Mouse (Mus musculus): ENCODE results near the gene Wfdc3. TPM values are rescaled to one million over a fixed set of nuclear protein-coding genes. Genes with fewer than 3 reads are reported as not detected.

The Wfdc3 gene
- polyA plus RNA-seq (2014; fragmentation: Nextera tagmentation; extraction: Ambion mirVana): 0.38 and 0.46 TPM in 2 replicates

GRCm38 (mm10) chr2:164745843-164746479, at the start of gene Wfdc3, which contains the start of gene Dnttip1:
TSS of gene Wfdc3 (minus strand) at chr2:164745931.
TSS of gene Dnttip1 (plus strand) at chr2:164745983.
- ATAC-seq (replicated peaks; ENCODE audit: insufficient number of reproducible peaks, low FRiP score, low TSS enrichment, low read depth) (peak; percentile 88), DNase-seq (ENCODE audit: low spot score) (peak; percentile 94)
- WGBS: under 1% methylated on average over 46 of the region's 70 CpGs
- Histone ChIP-seq H3K4me2 (ENCODE audit: low read depth, low read length) (peak within 1 kb of the TSS; percentile 69), H3K9ac (replicated peaks; ENCODE audit: low read length) (peak within 1 kb of the TSS; percentile 84), H3K36me3 (replicated peaks; ENCODE audit: control insufficient read depth, insufficient read depth, low read depth, low read length) (no peaks in the 10 kb centered on the region; the same call in 1 of the 2 replicates), H3K27ac (replicated peaks; ENCODE audit: low read depth, low read length) (no peak within 1 kb of the TSS), H3K27me3 (ENCODE audit: control insufficient read depth, insufficient read depth, low read length) (no peaks in the 10 kb centered on the region), H3K9me3 (replicated peaks; ENCODE audit: control insufficient read depth, low read length) (no peaks in the 10 kb centered on the region), H3K4me1 (ENCODE audit: control insufficient read depth, insufficient read depth, low read length) (no peaks in the 10 kb centered on the region), H3K4me3 (ENCODE audit: low read depth, low read length) (peak within 1 kb of the TSS; percentile 85)

DNA sequence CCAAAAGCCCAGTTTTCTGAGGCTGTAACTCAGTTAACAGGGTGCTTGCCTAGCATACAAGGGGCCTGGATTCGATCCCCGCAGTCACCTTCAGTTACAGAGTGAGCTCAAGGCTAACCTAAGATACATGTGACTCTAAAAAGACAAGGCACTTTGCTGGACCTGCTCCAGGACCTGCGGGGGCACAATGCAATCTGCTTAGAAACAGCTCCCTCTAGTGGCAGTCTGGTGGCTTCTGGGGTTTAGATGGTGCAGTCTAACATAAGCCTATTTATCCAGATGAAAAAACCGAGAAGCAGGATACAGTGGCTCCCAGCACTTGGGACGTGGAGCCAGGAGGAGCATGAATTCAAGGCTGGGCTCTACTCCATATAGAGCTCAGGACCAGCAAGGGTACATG, 48.6 kb upstream of the Wfdc3 start:
- peak; percentile 41; the same call in 1 of the 2 replicates for ATAC-seq (replicated peaks; ENCODE audit: insufficient number of reproducible peaks, low FRiP score, low TSS enrichment, low read depth)
- no peak overlapping the region for H3K9ac ChIP-seq (replicated peaks; ENCODE audit: low read length)

DNA sequence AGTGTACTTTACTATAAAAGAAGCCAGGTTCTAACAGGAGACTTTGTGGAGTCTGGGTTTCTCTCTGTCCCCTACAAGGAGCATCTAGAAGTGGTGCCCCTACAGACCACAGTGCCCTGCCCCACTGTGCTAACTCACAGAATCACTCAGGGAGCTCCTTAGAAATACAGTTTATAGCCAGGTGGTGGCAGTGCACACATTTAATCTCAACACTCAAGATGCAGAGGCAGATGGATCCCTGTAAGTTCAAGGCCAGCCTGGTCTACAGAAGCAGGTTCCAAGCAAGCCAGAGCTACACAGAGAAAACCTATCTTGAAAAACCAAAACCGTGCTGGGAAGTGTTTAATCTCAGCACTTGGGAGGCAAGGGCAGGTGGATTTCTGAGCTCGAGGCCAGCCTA, 48.0 kb upstream of the Wfdc3 start:
- Histone ChIP-seq H3K36me3 (replicated peaks; ENCODE audit: control insufficient read depth, insufficient read depth, low read depth, low read length) (peaks cover 4% of the 10 kb centered on the region), H3K4me1 (ENCODE audit: control insufficient read depth, insufficient read depth, low read length) (no peaks in the 10 kb centered on the region), H3K4me3 (ENCODE audit: low read depth, low read length) (no peak overlapping the region), H3K9me3 (replicated peaks; ENCODE audit: control insufficient read depth, low read length) (no peaks in the 10 kb centered on the region), H3K27ac (replicated peaks; ENCODE audit: low read depth, low read length) (no peak overlapping the region), H3K4me2 (ENCODE audit: low read depth, low read length) (no peak overlapping the region), H3K9ac (replicated peaks; ENCODE audit: low read length) (no peak overlapping the region), H3K27me3 (ENCODE audit: control insufficient read depth, insufficient read depth, low read length) (no peaks in the 10 kb centered on the region)
- WGBS: 96% methylated on average over 2 of the region's 2 CpGs
- peak; percentile 26 for DNase-seq (ENCODE audit: low spot score)
- ATAC-seq (replicated peaks; ENCODE audit: insufficient number of reproducible peaks, low FRiP score, low TSS enrichment, low read depth): no peak

More for the DNA sequence above, 48.6 kb upstream of the Wfdc3 start:
- Histone ChIP-seq H3K4me1 (ENCODE audit: control insufficient read depth, insufficient read depth, low read length) (no peaks in the 10 kb centered on the region), H3K4me3 (ENCODE audit: low read depth, low read length) (no peak overlapping the region), H3K27me3 (ENCODE audit: control insufficient read depth, insufficient read depth, low read length) (no peaks in the 10 kb centered on the region), H3K27ac (replicated peaks; ENCODE audit: low read depth, low read length) (no peak overlapping the region), H3K36me3 (replicated peaks; ENCODE audit: control insufficient read depth, insufficient read depth, low read depth, low read length) (peaks cover 4% of the 10 kb centered on the region), H3K4me2 (ENCODE audit: low read depth, low read length) (no peak overlapping the region), H3K9me3 (replicated peaks; ENCODE audit: control insufficient read depth, low read length) (no peaks in the 10 kb centered on the region)
- DNase-seq (ENCODE audit: low spot score): peak; percentile 93
- WGBS: 30% methylated on average over 5 of the region's 5 CpGs

DNA sequence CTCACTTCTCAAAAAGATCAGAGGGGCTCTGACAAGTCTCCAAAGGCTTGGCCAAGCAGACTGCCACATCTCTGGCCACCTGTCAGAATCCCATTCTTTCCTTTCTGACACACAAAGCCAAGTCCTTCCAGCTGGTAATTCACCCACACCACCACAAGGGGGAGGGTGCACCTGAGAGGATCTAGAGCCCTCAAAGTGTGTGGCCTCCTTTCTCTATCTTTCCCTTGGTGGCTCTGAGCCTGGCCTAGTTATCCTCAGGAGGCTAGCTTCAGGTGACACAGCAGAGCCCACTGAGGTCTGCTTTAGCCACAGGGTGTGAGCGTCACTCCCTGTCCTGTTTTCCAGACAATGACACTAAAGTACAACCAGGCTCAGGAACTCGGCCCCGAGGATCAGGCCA, 47.5 kb upstream of the Wfdc3 start:
- peak; percentile 74 for DNase-seq (ENCODE audit: low spot score)
- ATAC-seq (replicated peaks; ENCODE audit: insufficient number of reproducible peaks, low FRiP score, low TSS enrichment, low read depth): no peak
- H3K9me3 ChIP-seq (replicated peaks; ENCODE audit: control insufficient read depth, low read length): no peaks in the 10 kb centered on the region
- H3K9ac ChIP-seq (replicated peaks; ENCODE audit: low read length): no peak overlapping the region
- no peak overlapping the region for H3K4me3 ChIP-seq (ENCODE audit: low read depth, low read length)
- 80% methylated on average over 3 of the region's 3 CpGs for WGBS
- peaks cover 4% of the 10 kb centered on the region for H3K36me3 ChIP-seq (replicated peaks; ENCODE audit: control insufficient read depth, insufficient read depth, low read depth, low read length)
- no peak overlapping the region for H3K4me2 ChIP-seq (ENCODE audit: low read depth, low read length)
- H3K27ac ChIP-seq (replicated peaks; ENCODE audit: low read depth, low read length): no peak overlapping the region
- H3K27me3 ChIP-seq (ENCODE audit: control insufficient read depth, insufficient read depth, low read length): no peaks in the 10 kb centered on the region
- no peaks in the 10 kb centered on the region for H3K4me1 ChIP-seq (ENCODE audit: control insufficient read depth, insufficient read depth, low read length)

DNA sequence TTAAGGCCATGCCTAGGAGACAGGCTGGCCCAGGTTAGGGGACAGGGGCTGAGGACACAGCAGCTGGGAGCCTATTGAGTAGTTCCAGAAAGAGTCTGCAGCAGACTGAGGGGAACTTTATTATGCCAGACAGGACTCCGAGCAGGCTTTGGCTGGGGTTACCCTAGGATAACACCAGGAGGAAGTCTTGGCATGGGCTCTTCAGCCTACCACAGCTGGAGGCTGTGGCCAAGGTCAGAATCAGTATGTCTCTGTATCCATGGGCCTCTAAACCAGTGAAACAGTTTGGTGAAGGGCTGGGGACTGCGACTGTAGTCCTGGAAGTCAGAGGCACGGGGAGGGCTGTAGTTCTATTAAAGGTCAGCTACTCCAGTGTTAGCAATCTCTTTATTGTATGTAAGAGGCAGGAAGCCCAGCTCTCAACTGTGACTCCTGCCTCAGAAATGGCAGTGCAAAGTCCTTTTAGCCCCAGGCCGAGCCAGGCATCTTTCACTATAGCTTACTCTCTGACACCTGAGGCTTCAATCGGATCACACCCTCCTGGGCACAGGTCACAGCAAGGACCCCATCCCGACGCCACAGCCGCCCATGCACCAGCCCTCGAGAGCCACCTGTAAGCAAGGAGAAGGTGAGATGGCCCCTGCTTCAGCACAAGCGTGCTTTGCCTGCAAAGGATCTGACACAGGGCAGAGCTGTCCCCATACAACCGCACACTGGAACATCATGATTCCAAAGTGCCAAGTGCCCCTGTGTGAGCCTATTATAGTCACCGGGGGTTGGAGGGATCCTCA, 46.9 kb upstream of the Wfdc3 start:
- H3K36me3 ChIP-seq (replicated peaks; ENCODE audit: control insufficient read depth, insufficient read depth, low read depth, low read length): peaks cover 4% of the 10 kb centered on the region
- no peak overlapping the region for H3K27ac ChIP-seq (replicated peaks; ENCODE audit: low read depth, low read length)
- 88% methylated on average over 12 of the region's 12 CpGs for WGBS
- H3K9ac ChIP-seq (replicated peaks; ENCODE audit: low read length): no peak overlapping the region
- no peak overlapping the region for H3K4me3 ChIP-seq (ENCODE audit: low read depth, low read length)
- no peak; the same call in 1 of the 2 replicates for ATAC-seq (replicated peaks; ENCODE audit: insufficient number of reproducible peaks, low FRiP score, low TSS enrichment, low read depth)
- H3K9me3 ChIP-seq (replicated peaks; ENCODE audit: control insufficient read depth, low read length): no peaks in the 10 kb centered on the region
- H3K4me1 ChIP-seq (ENCODE audit: control insufficient read depth, insufficient read depth, low read length): no peaks in the 10 kb centered on the region
- no peaks in the 10 kb centered on the region for H3K27me3 ChIP-seq (ENCODE audit: control insufficient read depth, insufficient read depth, low read length)
- H3K4me2 ChIP-seq (ENCODE audit: low read depth, low read length): no peak overlapping the region
- DNase-seq (ENCODE audit: low spot score): no peak

- peaks cover 4% of the 10 kb centered on the region for H3K36me3 ChIP-seq (replicated peaks; ENCODE audit: control insufficient read depth, insufficient read depth, low read depth, low read length)
- no peak overlapping the region for H3K4me3 ChIP-seq (ENCODE audit: low read depth, low read length)
- no peak overlapping the region for H3K9ac ChIP-seq (replicated peaks; ENCODE audit: low read length)
- ATAC-seq (replicated peaks; ENCODE audit: insufficient number of reproducible peaks, low FRiP score, low TSS enrichment, low read depth) (no peak), DNase-seq (ENCODE audit: low spot score) (no peak)
- WGBS: 93% methylated on average over 18 of the region's 18 CpGs
- H3K4me2 ChIP-seq (ENCODE audit: low read depth, low read length): no peak overlapping the region
- H3K4me1 ChIP-seq (ENCODE audit: control insufficient read depth, insufficient read depth, low read length): no peaks in the 10 kb centered on the region
- H3K9me3 ChIP-seq (replicated peaks; ENCODE audit: control insufficient read depth, low read length): no peaks in the 10 kb centered on the region
- no peaks in the 10 kb centered on the region for H3K27me3 ChIP-seq (ENCODE audit: control insufficient read depth, insufficient read depth, low read length)
- no peak overlapping the region for H3K27ac ChIP-seq (replicated peaks; ENCODE audit: low read depth, low read length)
Observed at GRCm38 (mm10) chr2:164791841-164792261, 46.1 kb upstream of the Wfdc3 start.

DNA sequence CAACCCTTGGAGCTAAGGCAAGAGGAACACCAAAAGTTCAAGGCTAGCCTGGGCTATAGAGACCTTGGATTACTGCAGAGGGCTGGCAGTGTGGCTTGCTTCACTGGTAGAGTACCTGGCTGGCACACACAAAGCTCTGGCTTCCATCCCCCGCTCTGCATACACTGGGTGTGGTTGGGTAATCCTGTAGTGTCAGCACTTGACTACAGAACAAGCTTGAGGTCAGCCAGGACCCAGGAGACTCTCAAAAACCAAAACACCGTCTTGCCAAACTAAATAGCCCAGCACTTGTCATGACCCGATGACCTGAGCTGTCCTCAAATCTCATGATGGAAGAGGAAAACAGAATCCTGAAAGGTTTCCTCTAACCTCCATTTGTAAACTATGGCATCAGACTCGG, 44.7 kb upstream of the Wfdc3 start:
- no peak for DNase-seq (ENCODE audit: low spot score)
- Histone ChIP-seq H3K27me3 (ENCODE audit: control insufficient read depth, insufficient read depth, low read length) (no peaks in the 10 kb centered on the region), H3K9ac (replicated peaks; ENCODE audit: low read length) (no peak overlapping the region), H3K9me3 (replicated peaks; ENCODE audit: control insufficient read depth, low read length) (no peaks in the 10 kb centered on the region), H3K27ac (replicated peaks; ENCODE audit: low read depth, low read length) (no peak overlapping the region), H3K36me3 (replicated peaks; ENCODE audit: control insufficient read depth, insufficient read depth, low read depth, low read length) (peaks cover 4% of the 10 kb centered on the region), H3K4me1 (ENCODE audit: control insufficient read depth, insufficient read depth, low read length) (no peaks in the 10 kb centered on the region), H3K4me3 (ENCODE audit: low read depth, low read length) (no peak overlapping the region), H3K4me2 (ENCODE audit: low read depth, low read length) (no peak overlapping the region)
- WGBS: 78% methylated on average over 4 of the region's 4 CpGs
- no peak for ATAC-seq (replicated peaks; ENCODE audit: insufficient number of reproducible peaks, low FRiP score, low TSS enrichment, low read depth)

GRCm38 (mm10) chr2:164788411-164788810, 42.7 kb upstream of the Wfdc3 start:
- 70% methylated on average over 4 of the region's 4 CpGs for WGBS

More at GRCm38 (mm10) chr2:164788411-164788810, 42.7 kb upstream of the Wfdc3 start:
- no peaks in the 10 kb centered on the region for H3K4me1 ChIP-seq (ENCODE audit: control insufficient read depth, insufficient read depth, low read length)
- H3K9me3 ChIP-seq (replicated peaks; ENCODE audit: control insufficient read depth, low read length): no peaks in the 10 kb centered on the region
- H3K9ac ChIP-seq (replicated peaks; ENCODE audit: low read length): no peak overlapping the region
- H3K36me3 ChIP-seq (replicated peaks; ENCODE audit: control insufficient read depth, insufficient read depth, low read depth, low read length): no peaks in the 10 kb centered on the region; the same call in 1 of the 2 replicates
- no peak overlapping the region for H3K27ac ChIP-seq (replicated peaks; ENCODE audit: low read depth, low read length)
- DNase-seq (ENCODE audit: low spot score) (no peak), ATAC-seq (replicated peaks; ENCODE audit: insufficient number of reproducible peaks, low FRiP score, low TSS enrichment, low read depth) (no peak)
- no peak overlapping the region for H3K4me3 ChIP-seq (ENCODE audit: low read depth, low read length)
- no peaks in the 10 kb centered on the region for H3K27me3 ChIP-seq (ENCODE audit: control insufficient read depth, insufficient read depth, low read length)
- no peak overlapping the region for H3K4me2 ChIP-seq (ENCODE audit: low read depth, low read length)

All from embryonic facial prominence, embryonic 11.5 days (tissue).